Mouse (Mus musculus) skeletal muscle tissue, postnatal 0 days (tissue): ENCODE measurements around the gene Amdhd1. TPM values are rescaled to one million over a fixed set of nuclear protein-coding genes. Genes with fewer than 3 reads are reported as not detected.

Source experiments
- polyA plus RNA-seq: library from polyadenylated mRNA; unstranded; fragments of >200 nt; fragmentation: Nextera tagmentation; extraction: Ambion mirVana; gene quantifications from 2 replicates; pipeline ENCODE4 v1.2.1, GENCODE M21; 2015

Amdhd1 gene
- polyA plus RNA-seq, result 0.13 TPM in 1 of 2 replicates, not detected in the other

GRCm38 (mm10) chr10:93539775-93540430, at the start of gene Amdhd1:
TSS of gene Amdhd1 (minus strand) at chr10:93540033.

GRCm38 (mm10) chr10:93589281-93589848, 49.5 kb upstream of the Amdhd1 start, which contains the start of gene Snrpf:
TSS of gene Snrpf (minus strand) at chr10:93589706.

GRCm38 (mm10) chr10:93540431-93541210, 788 bp upstream of the Amdhd1 start, which contains the start of gene Ccdc38:
TSS of gene Ccdc38 (plus strand) at chr10:93540632.

GRCm38 (mm10) chr10:93488066-93488827, 51.6 kb downstream of the Amdhd1 start, which contains the start of gene Hal:
TSS of gene Hal (plus strand) at chr10:93488768.

Other genes starting within 250 kb of the Amdhd1 start
- gene Elk3, start 228.9 kb downstream of the Amdhd1 start, polyA plus RNA-seq, result 20.2 and 22.1 TPM in 2 replicates
- 71.2 and 79.1 TPM in 2 replicates for gene Lta4h, start 86.6 kb downstream of the Amdhd1 start, polyA plus RNA-seq
- 0.26 and 9.0 TPM in 2 replicates for gene Hal, start 51.3 kb downstream of the Amdhd1 start, polyA plus RNA-seq
- gene Ccdc38, start 599 bp upstream of the Amdhd1 start, polyA plus RNA-seq, result 0.12 and 0.15 TPM in 2 replicates
- gene Snrpf, start 49.7 kb upstream of the Amdhd1 start, polyA plus RNA-seq, result 50.5 and 62.8 TPM in 2 replicates
- 0.50 and 0.77 TPM in 2 replicates for gene Ntn4, start 100.6 kb upstream of the Amdhd1 start, polyA plus RNA-seq